Mouse (Mus musculus): ENCODE data around the gene Mogat2.

GRCm38 (mm10) chr7:99248157-99248742 is 9.8 kb upstream of the Mogat2 start:
- no peak for TF ChIP-seq CTCF (IDR thresholded peaks at IDR 0.05; ENCODE audit: low read depth)
- no peak for TF ChIP-seq EP300 (IDR thresholded peaks at IDR 0.05; ENCODE audit: low read depth)
